Mouse (Mus musculus) CH12.LX (cell line): ENCODE data around the gene Sipa1l2.

Experiments used
- CHD2 ChIP-seq: IDR thresholded peaks from 2 replicates; pipeline ENCODE4 v1.6.1; 2011; ENCODE audit warnings: low read length, improper control_type of control experiment
- CTCF ChIP-seq, 2 experiments: IDR thresholded peaks in 1 of 2; conservative IDR thresholded peaks in 1 of 2; 2 replicates each; pipeline ENCODE4 v1.5.1; 2011 to 2012; ENCODE audit warnings: low read depth in 2 of 2, low read length in 2 of 2, improper control_type of control experiment in 1 of 2, inconsistent platforms in 1 of 2, mild to moderate bottlenecking in 1 of 2, moderate library complexity in 1 of 2
- ELF1 ChIP-seq: IDR thresholded peaks from 2 replicates; pipeline ENCODE4 v1.6.1; 2014; ENCODE audit warnings: low read depth, mild to moderate bottlenecking, inconsistent platforms, low read length, improper control_type of control experiment
- EP300 ChIP-seq: IDR thresholded peaks from 2 replicates; pipeline ENCODE4 v1.6.1; 2011; ENCODE audit warnings: low read length, improper control_type of control experiment
- HCFC1 ChIP-seq: IDR thresholded peaks from 2 replicates; pipeline ENCODE4 v1.6.1; 2012; ENCODE audit warnings: low read depth, mild to moderate bottlenecking, inconsistent platforms, low read length, improper control_type of control experiment
- MXI1 ChIP-seq: IDR thresholded peaks from 2 replicates; pipeline ENCODE4 v1.6.1; 2011; ENCODE audit warnings: mild to moderate bottlenecking, low read depth, low read length, improper control_type of control experiment
- NRF1 ChIP-seq: IDR thresholded peaks from 2 replicates; pipeline ENCODE4 v1.6.1; 2014; ENCODE audit warnings: low read depth, mild to moderate bottlenecking, inconsistent platforms, low read length, improper control_type of control experiment, moderate library complexity
- POLR2A ChIP-seq: IDR thresholded peaks from 2 replicates; pipeline ENCODE4 v1.6.1; 2011; ENCODE audit warnings: low read depth, mild to moderate bottlenecking, improper control_type of control experiment, low read length
- RAD21 ChIP-seq: IDR thresholded peaks from 2 replicates; pipeline ENCODE4 v1.6.1; 2011; ENCODE audit warnings: low read depth, mild to moderate bottlenecking, low read length, improper control_type of control experiment, moderate library complexity
- TCF12 ChIP-seq: IDR thresholded peaks from 2 replicates; pipeline ENCODE4 v1.6.1; 2014; ENCODE audit warnings: low read depth, mild to moderate bottlenecking, inconsistent platforms, low read length, improper control_type of control experiment
- USF1 ChIP-seq: IDR thresholded peaks from 2 replicates; pipeline ENCODE4 v1.6.1; 2014; ENCODE audit warnings: low read depth, mild to moderate bottlenecking, inconsistent platforms, low read length, improper control_type of control experiment
- USF2 ChIP-seq: conservative IDR thresholded peaks from 2 replicates; pipeline ENCODE4 v1.6.1; 2011; ENCODE audit warnings: low read depth, low read length, improper control_type of control experiment

DNA sequence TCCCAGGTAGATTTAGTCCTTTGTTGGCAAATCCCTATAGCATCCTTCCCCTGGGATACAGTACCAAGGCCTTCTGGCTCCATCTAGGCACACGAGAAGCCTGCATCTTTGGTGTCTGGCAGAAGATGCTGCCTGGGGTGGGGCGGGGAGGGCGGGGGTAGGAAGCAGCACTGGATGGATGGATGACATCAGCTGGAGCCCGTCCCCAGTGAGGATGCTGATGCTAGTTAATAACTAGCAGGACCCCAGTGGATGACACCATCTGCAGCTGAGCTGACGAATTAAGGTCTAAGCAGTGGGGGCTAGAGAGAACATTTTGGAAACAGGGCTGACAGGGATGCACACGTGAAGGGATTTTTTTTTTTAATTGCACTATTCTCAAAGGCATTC, 179.1 kb downstream of the Sipa1l2 start:
- no peak for TF ChIP-seq CTCF (conservative IDR thresholded peaks at IDR 0.05 in 1 of 2, IDR thresholded peaks at IDR 0.05 in 1 of 2; ENCODE audit: low read depth in 2 of 2, low read length in 2 of 2)
- no peak for TF ChIP-seq POLR2A
- no peak for TF ChIP-seq EP300
- TF ChIP-seq NRF1, result no peak
- no peak for TF ChIP-seq TCF12
- no peak for TF ChIP-seq CHD2
- no peak for TF ChIP-seq USF1
- no peak for TF ChIP-seq RAD21
- TF ChIP-seq ELF1, result no peak
- no peak for TF ChIP-seq HCFC1
- TF ChIP-seq MXI1, result no peak
- no peak for TF ChIP-seq USF2
